Mouse (Mus musculus) liver, embryonic 14 days (tissue): ENCODE measurements around the gene Csf2rb. TPM values are rescaled to one million over a fixed set of nuclear protein-coding genes. Genes with fewer than 3 reads are reported as not detected.

Experiments
- polyA plus RNA-seq: library from polyadenylated mRNA; depleted of rRNA; stranded (reverse); fragments of >200 nt; gene quantifications from 2 replicates; pipeline ENCODE4 v1.2.3, GENCODE M21; 2012; rRNA removed

The Csf2rb gene
- 3.4 and 4.9 TPM in 2 replicates for polyA plus RNA-seq

GRCm38 (mm10) chr15:78325671-78326339 lies at the start of gene Csf2rb:
TSS of gene Csf2rb (plus strand) at chr15:78325752.

GRCm38 (mm10) chr15:78305341-78305933 lies 20.1 kb upstream of the Csf2rb start, which contains the start of gene Csf2rb2:
TSS of gene Csf2rb2 (minus strand) at chr15:78305721.

GRCm38 (mm10) chr15:78395478-78395962 lies 70.0 kb downstream of the Csf2rb start, which contains the start of gene Tex33:
TSS of gene Tex33 (minus strand) at chr15:78395912.

Other genes starting within 250 kb of the Csf2rb start
- gene Cacng2, start 205.7 kb upstream of the Csf2rb start, polyA plus RNA-seq = not detected in 2 replicates
- 10.8 and 13.8 TPM in 2 replicates for gene Ift27, start 151.6 kb upstream of the Csf2rb start, polyA plus RNA-seq
- gene Pvalb, start 119.4 kb upstream of the Csf2rb start, polyA plus RNA-seq = not detected in 2 replicates
- gene Ncf4, start 81.0 kb upstream of the Csf2rb start, polyA plus RNA-seq = 26.0 and 27.9 TPM in 2 replicates
- 1.4 and 2.0 TPM in 2 replicates for gene Csf2rb2, start 20.0 kb upstream of the Csf2rb start, polyA plus RNA-seq
- gene Tex33, start 70.2 kb downstream of the Csf2rb start, polyA plus RNA-seq = 0.05 TPM in 1 of 2 replicates, not detected in the other
- gene Tst, start 80.2 kb downstream of the Csf2rb start, polyA plus RNA-seq = 79.6 and 92.2 TPM in 2 replicates
- gene Mpst, start 80.7 kb downstream of the Csf2rb start, polyA plus RNA-seq = 70.0 and 89.7 TPM in 2 replicates
- 6.1 and 6.4 TPM in 2 replicates for gene Kctd17, start 102.8 kb downstream of the Csf2rb start, polyA plus RNA-seq
- gene Tmprss6, start 142.9 kb downstream of the Csf2rb start, polyA plus RNA-seq = 11.2 and 12.6 TPM in 2 replicates
- 0.20 and 0.27 TPM in 2 replicates for gene Il2rb, start 169.5 kb downstream of the Csf2rb start, polyA plus RNA-seq
- 4.7 TPM in 2 replicates for gene C1qtnf6, start 205.7 kb downstream of the Csf2rb start, polyA plus RNA-seq
- 0.01 and 0.02 TPM in 2 replicates for gene Sstr3, start 218.9 kb downstream of the Csf2rb start, polyA plus RNA-seq
- gene Rac2, start 247.0 kb downstream of the Csf2rb start, polyA plus RNA-seq = 39.9 and 58.5 TPM in 2 replicates